Mouse (Mus musculus) adrenal gland, postnatal 4 days (tissue): ENCODE measurements around the gene Gm17555. TPM values are rescaled to one million over a fixed set of nuclear protein-coding genes. Genes with fewer than 3 reads are reported as not detected.
"Not testable (repeated sequence)": the region's sequence is repeated elsewhere in the genome, so short reads cannot be mapped to it uniquely, and the experiment has no call there.

Experiments used
- DNase-seq, 2 experiments: peaks; one replicate each; pipeline ENCODE4 v3.0.0; 2021 to 2022; ENCODE audit warnings: low spot score in 2 of 2, mixed read lengths in 2 of 2
- long read RNA-seq, 2 experiments: library from polyadenylated mRNA; stranded (forward); transcript quantifications; one replicate each; pipeline ENCODE4 v2.0.0; 2021
- total RNA-seq, 2 experiments: library from RNA; stranded (reverse); gene quantifications; 2 replicates each; pipeline ENCODE4 v1.2.3; 2021

Gm17555 gene
- total RNA-seq = not detected
- long read RNA-seq, experiment 1 = 0 reads
- long read RNA-seq, experiment 2 = 0 reads

DNA sequence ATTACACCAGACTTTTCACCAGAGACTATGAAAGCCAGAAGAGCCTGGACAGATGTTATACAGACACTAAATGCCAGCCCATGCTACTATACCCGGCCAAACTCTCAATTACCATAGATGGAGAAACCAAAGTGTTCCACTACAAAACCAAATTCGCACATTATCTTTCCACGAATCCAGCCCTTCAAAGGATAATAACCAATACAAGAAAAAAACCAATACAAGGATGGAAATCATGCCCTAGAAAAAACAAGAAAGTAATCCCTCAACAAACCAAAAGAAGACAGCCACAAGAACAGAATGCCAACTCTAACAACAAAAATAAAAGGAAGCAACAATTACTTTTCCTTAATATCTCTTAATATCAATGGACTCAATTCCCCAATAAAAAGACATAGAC is at the start of gene Gm17555:
Gene Gm17555 (plus strand): TSS at position 301 of the 400 bp plus-strand sequence.
- DNase-seq = not testable (repeated sequence)

DNA sequence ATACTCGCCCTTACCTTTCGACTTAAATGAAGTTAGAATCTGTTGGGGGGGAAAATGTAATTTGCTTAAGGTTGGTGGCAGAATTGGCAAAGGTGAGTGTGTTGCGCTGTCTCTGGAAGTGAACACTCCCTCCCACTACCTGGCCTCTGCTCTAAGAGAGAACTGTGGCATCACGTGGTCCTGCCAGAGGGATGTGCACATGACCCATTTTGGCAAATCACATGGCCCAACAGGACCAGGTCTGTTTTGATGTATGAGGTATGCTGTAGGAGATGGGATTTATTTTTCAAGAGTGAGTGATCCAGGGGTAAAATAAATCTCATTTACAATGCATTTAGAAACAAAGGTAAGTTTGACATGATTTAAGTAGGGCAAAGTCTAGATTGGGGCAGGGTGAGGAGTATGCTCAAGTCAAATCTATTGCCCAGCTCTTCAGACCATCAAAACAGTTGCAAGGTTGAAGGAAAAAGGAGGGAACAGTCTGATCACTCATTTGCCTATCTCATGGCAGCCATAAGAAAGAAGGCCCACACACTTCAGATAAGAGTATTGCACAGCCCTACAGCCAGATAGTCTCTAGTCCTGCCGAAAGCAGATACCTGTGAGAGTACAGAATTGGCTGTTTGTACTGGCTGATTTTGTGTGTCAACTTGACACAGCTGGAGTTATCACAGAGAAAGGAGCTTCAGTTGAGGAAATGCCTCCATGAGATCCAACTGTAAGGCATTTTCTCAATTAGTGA is 49.5 kb upstream of the Gm17555 start:
- no peak for DNase-seq

DNA sequence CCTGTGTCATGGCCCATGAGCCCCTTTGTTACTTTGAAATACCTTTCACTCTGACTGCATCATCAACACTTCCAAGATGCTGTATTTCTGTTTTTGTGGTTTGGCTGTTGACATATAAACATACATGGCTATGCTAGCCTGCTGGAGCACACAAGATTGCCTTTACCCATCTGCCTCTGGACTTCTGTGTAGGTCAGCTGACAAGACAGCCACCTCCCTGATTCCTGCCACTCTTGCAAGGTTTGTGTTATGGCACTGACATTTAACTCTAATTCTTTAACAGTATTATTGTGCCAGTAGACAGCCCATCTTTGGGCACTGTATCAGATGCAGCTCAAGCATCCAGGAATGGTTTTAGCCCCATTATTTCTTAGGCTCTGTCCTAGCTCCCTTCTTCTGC is 48.6 kb upstream of the Gm17555 start:
- no peak for DNase-seq

GRCm38 (mm10) chr2:126166848-126167617 is 47.9 kb upstream of the Gm17555 start:
- DNase-seq = no peak

- DNase-seq = no peak
Observed at GRCm38 (mm10) chr2:126171427-126171826, 43.5 kb upstream of the Gm17555 start.

- no peak for DNase-seq
Observed at GRCm38 (mm10) chr2:126191306-126191705, 23.6 kb upstream of the Gm17555 start.

DNA sequence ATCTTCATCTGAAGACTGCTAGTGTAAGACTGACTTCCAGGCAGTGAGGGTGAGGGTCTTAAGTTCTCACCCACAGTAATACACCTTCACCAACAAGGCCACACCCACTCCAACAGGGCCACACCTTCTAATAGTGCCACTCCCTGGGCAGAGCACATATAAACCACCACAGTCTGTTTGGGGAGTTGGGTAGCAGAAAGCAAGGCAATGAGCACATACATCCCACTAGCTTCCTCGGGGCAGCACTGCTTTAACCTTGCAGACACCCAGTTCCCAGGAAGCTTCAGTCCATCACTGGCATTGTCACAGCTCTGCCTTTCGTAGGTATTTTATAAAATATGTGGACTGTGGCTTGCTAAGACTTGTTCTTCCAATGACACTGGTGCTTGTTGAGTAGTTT is 22.8 kb upstream of the Gm17555 start:
- DNase-seq = no peak

DNA sequence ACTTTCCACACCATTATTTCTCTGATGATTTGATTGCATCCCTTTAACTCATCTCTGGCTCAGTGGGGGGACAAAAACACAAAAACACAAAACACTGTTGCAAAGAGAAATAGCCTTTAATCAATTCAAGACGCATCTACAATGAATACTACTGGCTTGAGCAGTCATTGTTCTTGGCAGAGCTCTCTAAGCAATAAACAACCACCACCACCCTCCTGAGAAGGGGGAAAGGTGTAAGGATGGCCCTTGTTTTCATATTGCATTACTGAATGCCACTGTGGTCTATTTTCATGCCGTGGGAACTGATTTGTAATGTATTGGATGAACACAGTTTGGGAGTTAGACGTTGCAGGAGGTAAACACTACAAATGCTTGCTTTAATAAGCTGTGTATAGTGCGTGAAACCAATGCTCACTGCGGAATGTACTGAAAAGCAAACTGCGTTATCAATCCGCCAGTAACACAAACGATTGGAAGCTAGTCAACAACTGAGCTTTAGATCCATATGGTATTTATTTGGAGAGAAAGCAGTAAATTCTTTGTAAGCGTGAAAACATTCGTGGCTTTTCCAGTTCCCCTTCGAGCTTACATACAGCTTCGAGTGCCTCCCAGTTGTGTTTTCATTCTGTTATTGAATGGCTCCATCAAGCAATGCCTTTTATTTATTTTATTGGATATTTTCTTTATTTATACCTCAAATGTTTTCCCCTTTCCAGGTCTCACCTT is 19.1 kb upstream of the Gm17555 start:
- no peak for DNase-seq

- DNase-seq = no peak
Observed at GRCm38 (mm10) chr2:126198971-126199370, 15.9 kb upstream of the Gm17555 start.

DNA sequence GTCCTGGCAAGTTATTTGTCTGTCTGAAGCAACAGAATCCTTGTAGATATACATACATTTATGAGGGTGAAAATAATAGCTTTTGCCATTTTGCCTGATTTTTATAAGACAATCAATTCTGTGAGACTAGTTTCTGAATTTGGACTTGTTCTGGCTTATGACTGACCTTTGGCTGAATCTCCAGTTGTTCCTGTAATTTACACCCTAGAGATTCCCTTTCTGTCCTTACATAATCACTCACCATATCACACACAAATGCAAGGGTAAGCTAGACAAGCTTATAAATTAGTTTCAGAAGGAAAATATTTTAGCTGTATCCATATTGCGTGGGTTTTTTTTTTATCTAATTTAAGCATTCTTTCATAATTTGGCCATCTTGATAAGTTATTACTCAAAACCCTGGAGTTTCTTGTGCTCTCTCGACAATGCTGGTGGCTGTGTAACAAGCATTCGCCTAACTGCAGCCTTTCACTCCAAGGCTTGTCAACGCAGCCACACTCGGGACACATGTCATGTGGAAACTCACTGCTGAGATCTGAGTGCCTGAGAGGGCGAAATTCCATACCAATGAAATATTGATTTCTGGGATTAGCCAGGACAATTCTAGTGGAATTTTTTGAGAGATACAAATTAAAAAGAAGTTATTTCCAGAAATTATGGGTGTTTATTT is 3.8 kb upstream of the Gm17555 start:
- no peak for DNase-seq

GRCm38 (mm10) chr2:126227581-126227980 is 12.7 kb downstream of the Gm17555 start:
- DNase-seq = no peak

- no peak for DNase-seq
Observed at GRCm38 (mm10) chr2:126231731-126232130, 16.8 kb downstream of the Gm17555 start.

DNA sequence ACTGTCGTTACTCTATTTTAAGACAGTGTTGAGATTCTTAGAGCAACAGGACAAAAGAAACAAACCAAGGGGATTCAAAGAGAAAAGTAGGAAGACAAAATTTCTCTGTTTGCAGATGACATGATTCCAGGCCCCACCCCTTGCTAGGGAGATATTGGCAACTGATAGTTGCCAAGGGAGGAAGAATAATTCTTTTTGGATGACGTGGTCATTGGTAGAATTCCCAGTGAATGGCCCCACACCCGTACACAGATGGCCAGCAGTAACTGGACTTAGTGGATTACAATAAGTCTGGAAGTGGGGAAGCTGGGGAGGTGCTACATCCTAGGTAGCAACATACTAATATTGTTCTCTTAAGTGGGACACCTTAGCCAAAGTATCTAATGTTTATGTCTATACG is 22.0 kb downstream of the Gm17555 start:
- DNase-seq = no peak

- no peak for DNase-seq
Observed at GRCm38 (mm10) chr2:126245446-126245845, 30.5 kb downstream of the Gm17555 start.

GRCm38 (mm10) chr2:126248536-126248935 is 33.6 kb downstream of the Gm17555 start:
- no peak for DNase-seq

DNA sequence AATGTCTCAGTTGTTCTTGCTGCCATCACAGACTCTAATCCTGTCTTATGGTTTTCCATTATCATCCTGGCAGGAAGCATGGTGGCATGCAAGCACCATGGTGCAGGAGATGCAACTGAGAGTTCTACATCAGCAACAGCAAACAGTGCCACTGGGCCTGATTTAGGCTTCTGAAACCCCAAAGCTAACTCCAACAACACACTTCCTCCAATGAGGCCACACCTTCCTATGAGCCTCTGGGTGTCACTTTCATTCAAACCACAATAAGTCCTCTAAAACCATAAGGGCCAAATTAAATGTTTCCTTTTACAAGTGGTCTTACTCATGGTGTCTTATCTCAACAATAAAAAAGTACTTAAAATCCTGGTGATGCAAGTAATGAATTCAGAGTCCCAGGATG is 37.3 kb downstream of the Gm17555 start:
- DNase-seq = no peak

Other genes with a start within 250 kb of the Gm17555 start
- gene Fgf7, start 180.4 kb upstream of the Gm17555 start, total RNA-seq = 1 to 10 TPM; 1.9 to 2.1 TPM
- gene Fam227b, start 63.1 kb upstream of the Gm17555 start, total RNA-seq = not detected
- 10 to 100 TPM; 12.8 to 15.2 TPM for gene Dtwd1, start 63.0 kb upstream of the Gm17555 start, total RNA-seq